Mouse (Mus musculus) yolk sac, embryonic 10.5 days (tissue): Measurements from ENCODE around the gene Mapk3.

Experiments used
- DNase-seq: peaks from one replicate; pipeline ENCODE4 v3.0.0-alpha.2; 2017; ENCODE audit warnings: low spot score

Gene Mapk3

GRCm38 (mm10) chr7:126803181-126803580 lies 43.8 kb downstream of the Mapk3 start:
- no peak for DNase-seq

- DNase-seq: no peak
These were observed 44.4 kb downstream of the Mapk3 start for GRCm38 (mm10) chr7:126803751-126804150.

- DNase-seq: no peak
These were observed 47.6 kb downstream of the Mapk3 start for GRCm38 (mm10) chr7:126806956-126807355.

GRCm38 (mm10) chr7:126807405-126807804 lies 48.0 kb downstream of the Mapk3 start:
- no peak for DNase-seq

GRCm38 (mm10) chr7:126808703-126809455 lies 49.5 kb downstream of the Mapk3 start:
- peak; percentile 89 for DNase-seq

GRCm38 (mm10) chr7:126809723-126810369 lies 50.4 kb downstream of the Mapk3 start:
- DNase-seq: no peak
